In the genomic region with DNA sequence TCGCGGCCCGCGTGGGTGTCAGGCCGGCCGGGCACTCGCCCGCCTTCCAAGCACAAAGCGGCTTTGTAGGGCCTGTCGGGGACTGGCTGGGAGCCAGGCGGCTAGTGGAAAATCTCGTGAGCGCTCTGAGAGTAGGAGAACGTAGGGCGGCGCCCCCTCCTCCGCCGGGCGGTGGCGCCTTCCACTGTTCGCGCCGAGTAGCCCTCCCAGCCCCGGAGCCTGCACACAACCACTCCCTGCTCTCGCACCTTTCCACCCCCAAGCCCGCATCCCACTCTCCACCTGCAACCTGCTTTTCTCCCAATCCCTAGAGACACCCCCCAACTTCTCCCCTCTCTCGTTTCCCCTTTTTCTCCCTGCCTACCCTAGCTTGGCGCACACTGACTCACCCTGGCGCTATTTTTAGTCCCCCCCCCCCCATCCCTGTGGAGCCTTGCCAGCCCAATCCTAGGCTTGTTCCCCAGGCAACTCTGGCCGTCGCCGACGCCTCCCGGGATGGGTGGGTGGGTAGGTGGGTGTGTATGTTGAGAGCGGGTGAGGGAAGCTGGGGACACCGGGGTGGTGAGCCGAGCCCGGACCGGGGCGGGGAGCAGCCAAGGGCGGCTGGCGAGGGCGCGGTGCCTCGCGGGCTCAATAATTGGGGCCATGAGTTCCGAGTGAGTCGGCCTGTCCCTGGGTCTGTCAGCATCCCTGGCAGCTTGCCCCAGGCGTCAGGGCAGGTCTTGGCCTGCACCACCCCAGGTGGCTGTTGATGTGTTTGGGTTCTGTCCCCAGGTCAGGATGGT, we compare ENCODE assay signal across 8 mouse cellular contexts. TPM values are rescaled to one million over a fixed set of nuclear protein-coding genes. Genes with fewer than 3 reads are reported as not detected.
DNase-seq lines count a peak whose midpoint lies in the region; ATAC-seq lines count a peak whose summit lies in the region.

No protein-coding gene starts in this region.

- peaks cover 67% of the 10 kb centered on the region for H3K4me1 ChIP-seq in hindbrain, embryonic 12.5 days

- under 1% methylated on average over 42 of the region's 49 CpGs for WGBS in hindbrain, embryonic 12.5 days

- peak overlapping the region; percentile 91 for H3K4me2 ChIP-seq in hindbrain, embryonic 12.5 days (replicated peaks)

- ATAC-seq in hindbrain, embryonic 12.5 days (ENCODE audit: low FRiP score), result peak; percentile 69

- H3K36me3 ChIP-seq in hindbrain, embryonic 12.5 days, result peaks cover 3% of the 10 kb centered on the region

- peak overlapping the region; percentile 60 for H3K4me3 ChIP-seq in hindbrain, embryonic 12.5 days

- H3K9me3 ChIP-seq in hindbrain, embryonic 12.5 days (replicated peaks), result no peaks in the 10 kb centered on the region

- H3K27me3 ChIP-seq in hindbrain, embryonic 12.5 days, result no peaks in the 10 kb centered on the region

- DNase-seq in MN1 (ENCODE audit: low spot score), result peak; percentile 94
- peak; percentile 96 to 97 for DNase-seq in cerebellum, postnatal 10 days
- peak; percentile 90 to 91 for DNase-seq in frontal cortex, postnatal 10 days (ENCODE audit: low spot score in 2 of 2)
- DNase-seq in layer of hippocampus, postnatal 25 days (ENCODE audit: extremely low spot score in 1 of 2, low spot score in 1 of 2), result peak; percentile 81 to 95
- peak; percentile 90 for DNase-seq in lung, postnatal 14 days
- peak; percentile 61 for DNase-seq in retina, adult 2 months (ENCODE audit: low read depth, low spot score)
- peak; percentile 89 for DNase-seq in thymus, postnatal 25 days

- H3K27ac ChIP-seq in hindbrain, embryonic 12.5 days, result peak overlapping the region; percentile 99

- peak overlapping the region; percentile 86 for H3K9ac ChIP-seq in hindbrain, embryonic 12.5 days

RNA-seq across cellular contexts. Expression of a gene that starts 11.8 kb away (rescaled TPM):
- 41.1 and 42.4 TPM in 2 replicates for polyA plus RNA-seq in hindbrain, embryonic 12.5 days (2016; fragmentation: Nextera tagmentation; extraction: Ambion mirVana)
- total RNA-seq in layer of hippocampus, postnatal 25 days (2021), result 100 to 1,000 TPM; 176 to 220 TPM

RNA-seq across cellular contexts. Expression of a gene that starts 18.5 kb away (rescaled TPM):
- 391 and 405 TPM in 2 replicates for polyA plus RNA-seq in hindbrain, embryonic 12.5 days (2016; fragmentation: Nextera tagmentation; extraction: Ambion mirVana)
- total RNA-seq in layer of hippocampus, postnatal 25 days (2021), result 10 to 100 TPM; 19.2 to 25.2 TPM

RNA-seq across cellular contexts. Expression of a gene that starts 21.9 kb away (rescaled TPM):
- 0.87 and 1.1 TPM in 2 replicates for polyA plus RNA-seq in hindbrain, embryonic 12.5 days (2016; fragmentation: Nextera tagmentation; extraction: Ambion mirVana)
- total RNA-seq in layer of hippocampus, postnatal 25 days (2021), result not detected

RNA-seq across cellular contexts. Expression of a gene that starts 26.6 kb away (rescaled TPM):
- polyA plus RNA-seq in hindbrain, embryonic 12.5 days (2016; fragmentation: Nextera tagmentation; extraction: Ambion mirVana), result 24.3 and 25.9 TPM in 2 replicates
- 10 to 100 TPM; 26.0 to 28.1 TPM for total RNA-seq in layer of hippocampus, postnatal 25 days (2021)

RNA-seq across cellular contexts. Expression of a gene that starts 28.7 kb away (rescaled TPM):
- 10.4 and 13.6 TPM in 2 replicates for polyA plus RNA-seq in hindbrain, embryonic 12.5 days (2016; fragmentation: Nextera tagmentation; extraction: Ambion mirVana)
- total RNA-seq in layer of hippocampus, postnatal 25 days (2021), result 10 to 100 TPM; 44.4 to 51.1 TPM

Comparison
In these comparisons a context has a peak if more than half of its experiments do, and no peak if none do; other contexts are left out.
1. Peak in every context shown above with its lines: DNase-seq, ATAC-seq, H3K4me3 ChIP-seq and H3K27ac ChIP-seq.